Mouse (Mus musculus): ENCODE results near the gene Polr3b. TPM values are rescaled to one million over a fixed set of nuclear protein-coding genes. Genes with fewer than 3 reads are reported as not detected.

The Polr3b gene
- polyA plus RNA-seq, 1 experiment from 2014 or later = 12.5 TPM

GRCm38 (mm10) chr10:84710827-84711226, 88.7 kb downstream of the Polr3b start:
- no peaks in the 10 kb centered on the region for H3K27me3 ChIP-seq (ENCODE audit: control insufficient read depth, insufficient read depth, low read length)
- H3K27ac ChIP-seq (ENCODE audit: low read depth, low read length) = no peak overlapping the region
- no peak overlapping the region for H3K4me2 ChIP-seq
- no peak overlapping the region for H3K4me3 ChIP-seq (ENCODE audit: low read depth, low read length)
- no peak overlapping the region for H3K9ac ChIP-seq (ENCODE audit: low read depth, low read length)
- no peak for ATAC-seq (replicated peaks; ENCODE audit: insufficient number of reproducible peaks, low FRiP score, low TSS enrichment)
- H3K36me3 ChIP-seq (ENCODE audit: control insufficient read depth, insufficient read depth, low read length) = 0 out of 2 replicates have a peak, but pooled peaks cover 3% of the 10 kb centered on the region
- WGBS (ENCODE audit: insufficient replicate concordance) = 58% methylated on average over 4 of the region's 4 CpGs
- no peaks in the 10 kb centered on the region for H3K9me3 ChIP-seq (replicated peaks; ENCODE audit: control insufficient read depth, low read length)
- peaks cover 34% of the 10 kb centered on the region for H3K4me1 ChIP-seq (ENCODE audit: control insufficient read depth, insufficient read depth, low read length)

- H3K4me2 ChIP-seq = no peak overlapping the region
- no peaks in the 10 kb centered on the region for H3K9me3 ChIP-seq (replicated peaks; ENCODE audit: control insufficient read depth, low read length)
- WGBS (ENCODE audit: insufficient replicate concordance) = 84% methylated on average over 8 of the region's 8 CpGs
- H3K4me1 ChIP-seq (ENCODE audit: control insufficient read depth, insufficient read depth, low read length) = peaks cover 34% of the 10 kb centered on the region
- peaks cover 6% of the 10 kb centered on the region for H3K36me3 ChIP-seq (ENCODE audit: control insufficient read depth, insufficient read depth, low read length)
- no peak overlapping the region for H3K4me3 ChIP-seq (ENCODE audit: low read depth, low read length)
- no peak overlapping the region for H3K9ac ChIP-seq (ENCODE audit: low read depth, low read length)
- no peak for ATAC-seq (replicated peaks; ENCODE audit: insufficient number of reproducible peaks, low FRiP score, low TSS enrichment)
- H3K27me3 ChIP-seq (ENCODE audit: control insufficient read depth, insufficient read depth, low read length) = no peaks in the 10 kb centered on the region
- H3K27ac ChIP-seq (ENCODE audit: low read depth, low read length) = no peak overlapping the region
Observed at GRCm38 (mm10) chr10:84711479-84711878, 89.4 kb downstream of the Polr3b start.

- Histone ChIP-seq H3K27me3 (ENCODE audit: control insufficient read depth, insufficient read depth, low read length) (no peaks in the 10 kb centered on the region), H3K9me3 (replicated peaks; ENCODE audit: control insufficient read depth, low read length) (no peaks in the 10 kb centered on the region), H3K4me2 (no peak overlapping the region), H3K9ac (ENCODE audit: low read depth, low read length) (no peak overlapping the region), H3K4me1 (ENCODE audit: control insufficient read depth, insufficient read depth, low read length) (peaks cover 31% of the 10 kb centered on the region), H3K4me3 (ENCODE audit: low read depth, low read length) (no peak overlapping the region), H3K27ac (ENCODE audit: low read depth, low read length) (no peak overlapping the region), H3K36me3 (ENCODE audit: control insufficient read depth, insufficient read depth, low read length) (peaks cover 6% of the 10 kb centered on the region)
- WGBS (ENCODE audit: insufficient replicate concordance) = 49% methylated on average over 5 of the region's 5 CpGs
- ATAC-seq (replicated peaks; ENCODE audit: insufficient number of reproducible peaks, low FRiP score, low TSS enrichment) = no peak
Observed at GRCm38 (mm10) chr10:84711940-84712339, 89.8 kb downstream of the Polr3b start.

- Histone ChIP-seq H3K27me3 (ENCODE audit: control insufficient read depth, insufficient read depth, low read length) (no peaks in the 10 kb centered on the region), H3K27ac (ENCODE audit: low read depth, low read length) (no peak overlapping the region), H3K4me1 (ENCODE audit: control insufficient read depth, insufficient read depth, low read length) (peaks cover 26% of the 10 kb centered on the region), H3K36me3 (ENCODE audit: control insufficient read depth, insufficient read depth, low read length) (peaks cover 6% of the 10 kb centered on the region), H3K4me3 (ENCODE audit: low read depth, low read length) (no peak overlapping the region), H3K9me3 (replicated peaks; ENCODE audit: control insufficient read depth, low read length) (no peaks in the 10 kb centered on the region), H3K9ac (ENCODE audit: low read depth, low read length) (no peak overlapping the region; the same call in 1 of the 2 replicates), H3K4me2 (no peak overlapping the region)
- WGBS (ENCODE audit: insufficient replicate concordance) = 79% methylated on average over 6 of the region's 6 CpGs
- no peak for ATAC-seq (replicated peaks; ENCODE audit: insufficient number of reproducible peaks, low FRiP score, low TSS enrichment)
Observed at GRCm38 (mm10) chr10:84712532-84712931, 90.4 kb downstream of the Polr3b start.

- H3K4me1 ChIP-seq (ENCODE audit: control insufficient read depth, insufficient read depth, low read length) = peaks cover 21% of the 10 kb centered on the region
- no peak for ATAC-seq (replicated peaks; ENCODE audit: insufficient number of reproducible peaks, low FRiP score, low TSS enrichment)
- H3K9ac ChIP-seq (ENCODE audit: low read depth, low read length) = no peak overlapping the region
- H3K27ac ChIP-seq (ENCODE audit: low read depth, low read length) = no peak overlapping the region
- H3K27me3 ChIP-seq (ENCODE audit: control insufficient read depth, insufficient read depth, low read length) = no peaks in the 10 kb centered on the region
- no peak overlapping the region for H3K4me3 ChIP-seq (ENCODE audit: low read depth, low read length)
- H3K4me2 ChIP-seq = no peak overlapping the region
- WGBS (ENCODE audit: insufficient replicate concordance) = 88% methylated on average over 10 of the region's 10 CpGs
- H3K36me3 ChIP-seq (ENCODE audit: control insufficient read depth, insufficient read depth, low read length) = peaks cover 7% of the 10 kb centered on the region
- no peaks in the 10 kb centered on the region for H3K9me3 ChIP-seq (replicated peaks; ENCODE audit: control insufficient read depth, low read length)
Observed at GRCm38 (mm10) chr10:84713043-84713442, 91.0 kb downstream of the Polr3b start.

GRCm38 (mm10) chr10:84715639-84716038, 93.5 kb downstream of the Polr3b start:
- peaks cover 18% of the 10 kb centered on the region for H3K4me1 ChIP-seq (ENCODE audit: control insufficient read depth, insufficient read depth, low read length)
- peaks cover 9% of the 10 kb centered on the region for H3K36me3 ChIP-seq (ENCODE audit: control insufficient read depth, insufficient read depth, low read length)
- no peak for ATAC-seq (replicated peaks; ENCODE audit: insufficient number of reproducible peaks, low FRiP score, low TSS enrichment)
- WGBS (ENCODE audit: insufficient replicate concordance) = 92% methylated on average over 7 of the region's 7 CpGs
- H3K9me3 ChIP-seq (replicated peaks; ENCODE audit: control insufficient read depth, low read length) = no peaks in the 10 kb centered on the region
- H3K4me3 ChIP-seq (ENCODE audit: low read depth, low read length) = no peak overlapping the region
- H3K27me3 ChIP-seq (ENCODE audit: control insufficient read depth, insufficient read depth, low read length) = no peaks in the 10 kb centered on the region
- H3K4me2 ChIP-seq = no peak overlapping the region
- no peak overlapping the region for H3K27ac ChIP-seq (ENCODE audit: low read depth, low read length)
- no peak overlapping the region for H3K9ac ChIP-seq (ENCODE audit: low read depth, low read length)

GRCm38 (mm10) chr10:84716581-84716980, 94.5 kb downstream of the Polr3b start:
- H3K4me3 ChIP-seq (ENCODE audit: low read depth, low read length) = no peak overlapping the region
- no peak overlapping the region for H3K9ac ChIP-seq (ENCODE audit: low read depth, low read length)
- 94% methylated on average over 7 of the region's 7 CpGs for WGBS (ENCODE audit: insufficient replicate concordance)
- H3K4me2 ChIP-seq = no peak overlapping the region
- no peak overlapping the region for H3K27ac ChIP-seq (ENCODE audit: low read depth, low read length)
- H3K4me1 ChIP-seq (ENCODE audit: control insufficient read depth, insufficient read depth, low read length) = peaks cover 16% of the 10 kb centered on the region
- H3K27me3 ChIP-seq (ENCODE audit: control insufficient read depth, insufficient read depth, low read length) = no peaks in the 10 kb centered on the region
- peaks cover 11% of the 10 kb centered on the region for H3K36me3 ChIP-seq (ENCODE audit: control insufficient read depth, insufficient read depth, low read length)
- no peak for ATAC-seq (replicated peaks; ENCODE audit: insufficient number of reproducible peaks, low FRiP score, low TSS enrichment)
- H3K9me3 ChIP-seq (replicated peaks; ENCODE audit: control insufficient read depth, low read length) = no peaks in the 10 kb centered on the region

GRCm38 (mm10) chr10:84722711-84723110, 100.6 kb downstream of the Polr3b start:
- no peak overlapping the region for H3K4me2 ChIP-seq
- peaks cover 8% of the 10 kb centered on the region for H3K36me3 ChIP-seq (ENCODE audit: control insufficient read depth, insufficient read depth, low read length)
- no peak overlapping the region for H3K27ac ChIP-seq (ENCODE audit: low read depth, low read length)
- H3K9me3 ChIP-seq (replicated peaks; ENCODE audit: control insufficient read depth, low read length) = no peaks in the 10 kb centered on the region
- H3K4me3 ChIP-seq (ENCODE audit: low read depth, low read length) = no peak overlapping the region
- no peaks in the 10 kb centered on the region for H3K4me1 ChIP-seq (ENCODE audit: control insufficient read depth, insufficient read depth, low read length)
- no peak for ATAC-seq (replicated peaks; ENCODE audit: insufficient number of reproducible peaks, low FRiP score, low TSS enrichment)
- WGBS (ENCODE audit: insufficient replicate concordance) = 88% methylated on average over 12 of the region's 12 CpGs
- H3K27me3 ChIP-seq (ENCODE audit: control insufficient read depth, insufficient read depth, low read length) = no peaks in the 10 kb centered on the region
- 0 out of 2 replicates have a peak overlapping the region, but pooled peaks have one; percentile 5 for H3K9ac ChIP-seq (ENCODE audit: low read depth, low read length)

- Histone ChIP-seq H3K9me3 (replicated peaks; ENCODE audit: control insufficient read depth, low read length) (no peaks in the 10 kb centered on the region), H3K27me3 (ENCODE audit: control insufficient read depth, insufficient read depth, low read length) (no peaks in the 10 kb centered on the region), H3K36me3 (ENCODE audit: control insufficient read depth, insufficient read depth, low read length) (peaks cover 3% of the 10 kb centered on the region; the same call in 1 of the 2 replicates), H3K4me2 (no peak overlapping the region), H3K9ac (ENCODE audit: low read depth, low read length) (no peak overlapping the region), H3K4me1 (ENCODE audit: control insufficient read depth, insufficient read depth, low read length) (no peaks in the 10 kb centered on the region), H3K27ac (ENCODE audit: low read depth, low read length) (no peak overlapping the region), H3K4me3 (ENCODE audit: low read depth, low read length) (no peak overlapping the region)
- WGBS (ENCODE audit: insufficient replicate concordance) = 91% methylated on average over 12 of the region's 12 CpGs
- no peak for ATAC-seq (replicated peaks; ENCODE audit: insufficient number of reproducible peaks, low FRiP score, low TSS enrichment)
Observed at GRCm38 (mm10) chr10:84727005-84727404, 104.9 kb downstream of the Polr3b start.

Data from heart, embryonic 11.5 days (tissue).